In the genomic region with DNA sequence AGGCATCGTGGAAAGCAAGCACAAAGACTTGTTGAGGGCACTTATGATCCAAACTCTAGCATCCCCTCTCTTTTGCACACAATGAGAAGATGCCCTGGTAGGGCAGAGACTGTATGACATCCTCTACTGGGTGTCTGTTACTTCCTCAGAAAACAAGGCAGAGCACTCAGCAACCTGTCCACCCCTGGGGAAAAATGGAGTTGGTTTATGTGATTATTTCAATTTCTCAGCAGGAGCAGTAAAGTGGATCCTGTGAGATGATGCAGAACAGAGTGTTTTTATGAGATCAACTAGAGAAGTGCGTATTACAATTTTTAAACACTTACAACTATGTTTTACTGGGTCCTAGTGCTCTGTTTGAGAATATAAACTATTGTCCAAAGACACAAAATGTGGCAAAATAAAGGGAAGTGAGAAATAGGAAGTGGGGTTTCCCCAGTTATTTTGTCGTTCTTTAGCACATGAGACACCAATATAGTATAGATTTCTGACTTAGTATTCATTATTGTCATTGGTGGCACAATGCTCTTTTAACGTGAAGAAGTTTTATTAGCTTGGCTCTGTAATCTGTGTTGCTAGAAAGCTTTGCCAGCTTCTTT, we compare ENCODE assay signal across 21 mouse cellular contexts. TPM values are rescaled to one million over a fixed set of nuclear protein-coding genes. Genes with fewer than 3 reads are reported as not detected.
DNase-seq lines count a peak whose midpoint lies in the region; ATAC-seq and TF ChIP-seq lines count a peak whose summit lies in the region.
"Had no signal": no experiment of that assay in that cellular context is flagged by ENCODE, and none has a peak within 500 bp of the region (broad histone marks: within the 10 kb centered on the region; RNA-seq: fewer than 3 reads in every experiment).

No protein-coding gene starts in this region.

- no peak overlapping the region for H3K9ac ChIP-seq in midbrain, postnatal 0 days (replicated peaks; ENCODE audit: low read length, poor library complexity, severe bottlenecking)
- H3K9ac ChIP-seq: embryonic facial prominence, embryonic 12.5 days; forebrain, postnatal 0 days; hindbrain, embryonic 13.5 days; kidney, embryonic 15.5 days; liver, embryonic 13.5 days; lung, embryonic 14.5 days; midbrain, embryonic 13.5 days; neural tube, embryonic 12.5 days had no signal

- H3K4me2 ChIP-seq in midbrain, postnatal 0 days (ENCODE audit: low read depth, low read length, poor library complexity, severe bottlenecking) = no peak overlapping the region
- H3K4me2 ChIP-seq: embryonic facial prominence, embryonic 12.5 days; hindbrain, embryonic 13.5 days; kidney, embryonic 15.5 days; liver, embryonic 13.5 days; lung, embryonic 14.5 days; midbrain, embryonic 13.5 days; neural tube, embryonic 12.5 days had no signal

- WGBS in spleen, adult 2 months = 36% methylated on average over 4 of the region's 4 CpGs
- 78% methylated on average over 4 of the region's 4 CpGs for WGBS in midbrain, postnatal 0 days

- ATAC-seq in megakaryocyte, adult 5-6 weeks (ENCODE audit: poor library complexity, severe bottlenecking) = peak; percentile 90
- no peak for ATAC-seq in midbrain, postnatal 0 days (ENCODE audit: low FRiP score)
- ATAC-seq: forebrain, postnatal 0 days; midbrain, embryonic 13.5 days had no signal

- H3K36me3 ChIP-seq in spleen, adult 2 months (ENCODE audit: control insufficient read depth, insufficient read depth, low read length) = no peaks in the 10 kb centered on the region
- no peaks in the 10 kb centered on the region for H3K36me3 ChIP-seq in midbrain, postnatal 0 days (ENCODE audit: insufficient read depth, low read length)
- H3K36me3 ChIP-seq: embryonic facial prominence, embryonic 12.5 days; hindbrain, embryonic 13.5 days; kidney, embryonic 15.5 days; liver, embryonic 13.5 days; midbrain, embryonic 13.5 days; neural tube, embryonic 12.5 days had no signal

- H3K27ac ChIP-seq in spleen, adult 2 months (ENCODE audit: insufficient read depth, low read length) = peak overlapping the region; percentile 79
- no peak overlapping the region for H3K27ac ChIP-seq in midbrain, postnatal 0 days (ENCODE audit: low read depth, low read length)
- H3K27ac ChIP-seq: embryonic facial prominence, embryonic 12.5 days; hindbrain, embryonic 13.5 days; kidney, embryonic 15.5 days; liver, embryonic 13.5 days; midbrain, embryonic 13.5 days; neural tube, embryonic 12.5 days had no signal

- H3K4me3 ChIP-seq in spleen, adult 2 months (ENCODE audit: extremely low read depth, insufficient read depth, insufficient read length) = no peak overlapping the region
- no peak overlapping the region for H3K4me3 ChIP-seq in midbrain, postnatal 0 days (ENCODE audit: low read depth, low read length)
- H3K4me3 ChIP-seq: embryonic facial prominence, embryonic 12.5 days; hindbrain, embryonic 13.5 days; kidney, embryonic 15.5 days; liver, embryonic 13.5 days; megakaryocyte, embryonic 14.5 days; midbrain, embryonic 13.5 days; neural tube, embryonic 12.5 days had no signal

- intact Hi-C loops in left cerebral cortex, postnatal 25 days (cut with DNase I) = no loop called here

- no peak for TF ChIP-seq POLR2A in spleen, adult 2 months (IDR thresholded peaks at IDR 0.05; ENCODE audit: low read depth, low read length)

- H3K4me1 ChIP-seq in spleen, adult 2 months (ENCODE audit: control insufficient read depth, insufficient read depth, insufficient read length) = peaks cover 9% of the 10 kb centered on the region
- no peaks in the 10 kb centered on the region for H3K4me1 ChIP-seq in midbrain, postnatal 0 days (ENCODE audit: insufficient read depth, low read length)
- H3K4me1 ChIP-seq: embryonic facial prominence, embryonic 12.5 days; hindbrain, embryonic 13.5 days; kidney, embryonic 15.5 days; liver, embryonic 13.5 days; midbrain, embryonic 13.5 days had no signal

- no peaks in the 10 kb centered on the region for H3K9me3 ChIP-seq in midbrain, postnatal 0 days (ENCODE audit: low read length)
- H3K9me3 ChIP-seq: embryonic facial prominence, embryonic 12.5 days; hindbrain, embryonic 13.5 days; kidney, embryonic 15.5 days; liver, embryonic 13.5 days; megakaryocyte, embryonic 14.5 days; midbrain, embryonic 13.5 days; neural tube, embryonic 12.5 days had no signal

- DNase-seq in spleen, adult 2 months (ENCODE audit: low read depth in 1 of 2, low spot score in 2 of 2) = peak in 1 of 2 experiments; percentile 56
- no peak for DNase-seq in spleen, postnatal 10 days (ENCODE audit: low spot score in 2 of 2)
- DNase-seq in MEL-GATA-1-ER (ENCODE audit: extremely low read depth, low read depth) = peak; percentile 14
- no peak for DNase-seq in left cerebral cortex, postnatal 25 days (ENCODE audit: low spot score in 2 of 2)
- DNase-seq in midbrain, postnatal 0 days (ENCODE audit: low spot score) = no peak
- no peak for DNase-seq in adrenal gland, adult (ENCODE audit: inconsistent age in 2 of 2, low spot score in 1 of 2)
- DNase-seq: adrenal gland, postnatal 36 days; cerebellum, adult 11-12 months; cerebellum, postnatal 10 days; forebrain, postnatal 0 days; kidney, adult 11 months; kidney, postnatal 36 days; liver, embryonic 13.5 days; lung, embryonic 14.5 days had no signal

- TF ChIP-seq CTCF in spleen, adult 2 months (IDR thresholded peaks at IDR 0.05; ENCODE audit: extremely low read depth, insufficient read depth, insufficient read length, insufficient replicate concordance) = no peak
- no peak for TF ChIP-seq CTCF in midbrain, postnatal 0 days (IDR thresholded peaks at IDR 0.05)

- H3K27me3 ChIP-seq in spleen, adult 2 months (ENCODE audit: control insufficient read depth, insufficient read depth, low read length) = no peaks in the 10 kb centered on the region
- H3K27me3 ChIP-seq in midbrain, postnatal 0 days (ENCODE audit: insufficient read depth, low read length) = no peaks in the 10 kb centered on the region
- H3K27me3 ChIP-seq: embryonic facial prominence, embryonic 12.5 days; hindbrain, embryonic 13.5 days; kidney, embryonic 15.5 days; liver, embryonic 13.5 days; megakaryocyte, embryonic 14.5 days; midbrain, embryonic 13.5 days; neural tube, embryonic 12.5 days had no signal

RNA-seq across cellular contexts. Expression of a gene that starts 32.6 kb away (rescaled TPM):
- 5.1 and 5.8 TPM in 2 replicates for polyA plus RNA-seq in spleen, adult 2 months (2012; rRNA removed)
- total RNA-seq in megakaryocyte, adult 5-6 weeks (2015) = 4.1 and 6.3 TPM in 2 replicates
- 4.6 and 8.0 TPM in 2 replicates for total RNA-seq in megakaryocyte, adult 5-6 weeks (2017)
- total RNA-seq in left cerebral cortex, postnatal 25 days (2021) = 10 to 100 TPM; 10.0 to 13.7 TPM
- 14.6 and 16.1 TPM in 2 replicates for total RNA-seq in midbrain, postnatal 0 days (2014; rRNA removed)
- polyA plus RNA-seq in midbrain, postnatal 0 days (2015; fragmentation: Nextera tagmentation; extraction: Ambion mirVana) = 9.9 and 11.2 TPM in 2 replicates
